8 mouse cellular contexts compared by ENCODE assay signal in genomic region chr5:38318966-38319786, GRCm38 (mm10). TPM values are rescaled to one million over a fixed set of nuclear protein-coding genes. Genes with fewer than 3 reads are reported as not detected.
DNase-seq lines count a peak whose midpoint lies in the region; ATAC-seq lines count a peak whose summit lies in the region.

Gene Drd5 (plus strand): TSS chr5:38319367.

- peak; percentile 70 for ATAC-seq in frontal cortex, adult (ENCODE audit: low TSS enrichment)
- ATAC-seq in limb, embryonic 15.5 days (ENCODE audit: insufficient number of reproducible peaks, low FRiP score, low TSS enrichment, low read depth), result no peak

- H3K9ac ChIP-seq in limb, embryonic 15.5 days, result no peak within 1 kb of the TSS

- H3K4me1 ChIP-seq in limb, embryonic 15.5 days, result peaks cover 8% of the 10 kb centered on the region

- H3K9me3 ChIP-seq in limb, embryonic 15.5 days, result no peaks in the 10 kb centered on the region

- H3K36me3 ChIP-seq in limb, embryonic 15.5 days, result no peaks in the 10 kb centered on the region

- peak within 1 kb of the TSS; percentile 68 for H3K4me2 ChIP-seq in limb, embryonic 15.5 days

- DNase-seq in frontal cortex, postnatal 14 days (ENCODE audit: low spot score in 2 of 2), result no peak
- peak; percentile 16 for DNase-seq in right cerebral cortex, postnatal 4 days
- DNase-seq in right cerebral cortex, postnatal 14 days, result no peak
- no peak for DNase-seq in adrenal gland, postnatal 25 days
- DNase-seq in thymus, postnatal 10 days (ENCODE audit: low spot score in 2 of 2), result no peak
- no peak for DNase-seq in thymus, postnatal 25 days

- H3K27ac ChIP-seq in limb, embryonic 15.5 days, result no peak within 1 kb of the TSS

- WGBS in limb, embryonic 15.5 days, result 2% methylated on average over 62 of the region's 67 CpGs

- peak within 1 kb of the TSS; percentile 37 for H3K4me3 ChIP-seq in limb, embryonic 15.5 days

- H3K27me3 ChIP-seq in limb, embryonic 15.5 days, result peaks cover 52% of the 10 kb centered on the region

RNA-seq across cellular contexts. Expression of gene Drd5, which starts in this region (rescaled TPM):
- polyA plus RNA-seq in limb, embryonic 15.5 days (2015; fragmentation: Nextera tagmentation; extraction: Ambion mirVana), result 0.10 TPM in 1 of 2 replicates, not detected in the other
- not detected in 2 replicates for total RNA-seq in adrenal gland, postnatal 25 days (2021)
